Mouse (Mus musculus) midbrain, embryonic 14.5 days (tissue): ENCODE measurements at regions not wholly inside any gene's neighbourhood (a gene's known extent, or its start where the extent isn't known, plus 50 kb on each side); places are given as distances from the start of the nearest gene placed in this dataset.

Experiments used
- ATAC-seq: fragments of 200-750 bp; cut with Nextera tagmentation; 2 replicates; pipeline ENCODE4 v1.8.0; 2017; ENCODE audit warnings: moderate number of reproducible peaks, moderate library complexity; ENCODE audit not compliant: low FRiP score, low TSS enrichment
- DNase-seq: peaks from one replicate; pipeline ENCODE4 v3.0.0-alpha.2; 2015
- H3K27ac ChIP-seq: fragments of 300-500 bp; sonication (generic); replicated peaks from 2 replicates; pipeline ENCODE4 v1.5.1; 2014; ENCODE audit warnings: mild to moderate bottlenecking, low read depth, low read length, moderate library complexity
- H3K27me3 ChIP-seq: fragments of 300-500 bp; sonication (generic); 2 replicates; pipeline ENCODE4 v1.6.1; 2014; ENCODE audit warnings: low read length, control low read depth, mixed read lengths; ENCODE audit not compliant: control insufficient read depth, insufficient read depth
- H3K36me3 ChIP-seq: fragments of 300-500 bp; sonication (generic); 2 replicates; pipeline ENCODE4 v1.6.1; 2014; ENCODE audit warnings: low read length, control low read depth; ENCODE audit not compliant: control insufficient read depth, insufficient read depth
- H3K4me1 ChIP-seq: fragments of 300-500 bp; sonication (generic); 2 replicates; pipeline ENCODE4 v1.6.1; 2014; ENCODE audit warnings: mild to moderate bottlenecking, antibody characterized with exemption, low read length, control low read depth; ENCODE audit not compliant: control insufficient read depth, insufficient read depth
- H3K4me2 ChIP-seq: fragments of 300-500 bp; sonication (generic); 2 replicates; pipeline ENCODE4 v1.6.1; 2014; ENCODE audit warnings: mild to moderate bottlenecking, low read length, moderate library complexity
- H3K4me3 ChIP-seq: fragments of 300-500 bp; sonication (generic); replicated peaks from 2 replicates; pipeline ENCODE4 v1.5.1; 2014; ENCODE audit warnings: low read depth, low read length
- H3K9ac ChIP-seq: fragments of 300-500 bp; sonication (generic); replicated peaks from 2 replicates; pipeline ENCODE4 v1.6.1; 2014; ENCODE audit warnings: mild to moderate bottlenecking, low read length, moderate library complexity
- H3K9me3 ChIP-seq: fragments of 300-500 bp; sonication (generic); 2 replicates; pipeline ENCODE4 v1.6.1; 2016; ENCODE audit warnings: low read length, control low read depth, mixed read lengths; ENCODE audit not compliant: control insufficient read depth
- WGBS: fragments of 180-500 bp; shearing (Covaris S2); extraction: QIAGEN DNeasy Blood & Tissue Kit; methylation state at CpG from one replicate; pipeline ENCODE4 v1.1.7; 2014; 5-methylcytosine and 5-hydroxymethylcytosine counted together

DNA sequence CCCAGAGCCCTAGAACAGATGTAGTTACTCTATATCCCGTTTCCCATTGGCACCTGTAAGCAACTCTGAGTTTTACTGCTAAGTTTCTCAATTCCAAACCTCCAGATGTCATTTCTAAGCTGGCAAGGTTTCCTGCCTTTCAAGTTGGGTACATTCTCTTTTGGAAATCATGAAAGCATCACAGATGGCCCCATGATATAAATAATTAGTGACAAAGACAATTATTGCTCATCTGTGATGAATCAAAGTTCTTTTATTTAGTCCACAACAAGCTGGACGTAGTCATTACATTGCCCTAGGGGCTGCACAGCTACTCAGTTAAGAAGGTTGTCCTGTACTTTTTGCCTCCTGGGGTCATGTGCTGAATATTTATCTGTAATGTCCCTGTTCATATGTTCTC lies 303.2 kb upstream of the Btbd3 start:
- no peaks in the 10 kb centered on the region for H3K9me3 ChIP-seq
- no peaks in the 10 kb centered on the region for H3K36me3 ChIP-seq
- no peak overlapping the region for H3K9ac ChIP-seq
- no peak for ATAC-seq
- H3K4me3 ChIP-seq = no peak overlapping the region
- WGBS = 74% methylated on average over 2 of the region's 2 CpGs
- DNase-seq = no peak
- H3K27ac ChIP-seq = no peak overlapping the region
- no peaks in the 10 kb centered on the region for H3K27me3 ChIP-seq
- H3K4me2 ChIP-seq = no peak overlapping the region
- H3K4me1 ChIP-seq = no peaks in the 10 kb centered on the region

DNA sequence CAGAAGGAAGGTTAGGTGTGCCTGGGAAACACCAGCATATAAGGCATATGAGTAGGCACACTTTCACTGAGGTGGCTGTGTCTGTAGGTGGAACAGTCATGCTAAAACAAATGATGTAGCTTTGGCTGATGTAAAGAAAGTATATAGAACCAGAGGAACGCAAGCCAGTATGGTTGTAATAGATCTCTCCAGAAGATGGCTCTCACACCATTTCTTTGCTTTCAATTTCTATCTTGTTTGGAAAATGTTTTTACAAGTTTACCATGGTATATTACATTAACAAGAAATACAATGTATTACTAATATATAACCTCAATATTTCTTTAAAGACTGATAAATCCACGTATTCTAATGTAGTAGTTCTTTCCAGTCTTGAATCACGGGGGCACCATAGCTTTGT lies 304.4 kb upstream of the Btbd3 start:
- Histone ChIP-seq H3K36me3 (no peaks in the 10 kb centered on the region), H3K27ac (no peak overlapping the region), H3K9ac (no peak overlapping the region), H3K9me3 (no peaks in the 10 kb centered on the region), H3K27me3 (no peaks in the 10 kb centered on the region), H3K4me1 (no peaks in the 10 kb centered on the region), H3K4me2 (no peak overlapping the region), H3K4me3 (no peak overlapping the region)
- WGBS = 86% methylated on average over 3 of the region's 3 CpGs
- ATAC-seq (no peak), DNase-seq (no peak)

DNA sequence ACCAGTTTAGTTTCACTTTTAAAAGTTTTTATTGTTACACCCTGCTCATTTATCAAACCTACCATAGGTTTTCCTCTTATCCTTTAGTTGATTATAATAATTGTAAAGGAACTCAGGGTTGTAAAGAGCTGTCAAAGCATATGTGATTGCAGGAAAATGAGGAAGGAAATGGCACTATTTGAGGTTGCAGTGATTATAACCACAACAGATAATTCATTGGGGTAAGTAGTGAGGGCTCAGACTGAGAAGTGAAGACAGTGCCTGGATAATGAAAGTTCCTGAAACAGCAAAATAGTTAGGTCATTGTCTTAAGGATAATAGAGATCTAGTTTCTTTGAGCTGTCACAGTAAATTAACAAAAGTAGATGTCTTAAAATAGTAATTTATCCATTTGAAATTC lies 305.4 kb upstream of the Btbd3 start:
- no peak overlapping the region for H3K4me2 ChIP-seq
- H3K9me3 ChIP-seq = no peaks in the 10 kb centered on the region
- no peak for DNase-seq
- H3K36me3 ChIP-seq = no peaks in the 10 kb centered on the region
- no peaks in the 10 kb centered on the region for H3K4me1 ChIP-seq
- H3K4me3 ChIP-seq = no peak overlapping the region
- no peak overlapping the region for H3K9ac ChIP-seq
- H3K27me3 ChIP-seq = no peaks in the 10 kb centered on the region
- no peak for ATAC-seq
- H3K27ac ChIP-seq = no peak overlapping the region

DNA sequence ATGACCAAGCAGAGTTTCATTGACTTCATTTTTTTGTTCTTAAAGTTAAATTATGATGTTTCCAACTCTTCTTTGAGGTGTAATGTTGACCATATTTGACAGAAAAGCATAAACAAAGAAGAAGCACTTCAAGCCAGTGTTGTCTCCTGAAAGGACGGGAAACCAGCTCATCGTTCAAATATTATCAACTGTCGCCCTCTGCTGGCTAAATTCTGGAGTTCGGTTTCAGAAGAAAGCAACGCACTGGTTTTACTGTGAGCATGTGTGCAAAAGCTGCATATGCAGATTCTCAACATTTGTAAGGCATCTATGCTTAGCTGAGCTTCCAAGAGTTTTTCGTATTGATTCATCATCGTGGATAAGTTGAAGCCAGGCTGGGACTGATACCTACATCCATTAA lies 313.6 kb upstream of the Btbd3 start:
- no peaks in the 10 kb centered on the region for H3K4me1 ChIP-seq
- H3K9ac ChIP-seq = no peak overlapping the region
- no peaks in the 10 kb centered on the region for H3K9me3 ChIP-seq
- H3K4me2 ChIP-seq = no peak overlapping the region
- H3K27ac ChIP-seq = no peak overlapping the region
- no peaks in the 10 kb centered on the region for H3K27me3 ChIP-seq
- H3K36me3 ChIP-seq = no peaks in the 10 kb centered on the region
- peak; percentile 58; the same call in 1 of the 2 replicates for ATAC-seq
- DNase-seq = peak; percentile 96
- WGBS = 5% methylated on average over 7 of the region's 7 CpGs
- no peak overlapping the region for H3K4me3 ChIP-seq

DNA sequence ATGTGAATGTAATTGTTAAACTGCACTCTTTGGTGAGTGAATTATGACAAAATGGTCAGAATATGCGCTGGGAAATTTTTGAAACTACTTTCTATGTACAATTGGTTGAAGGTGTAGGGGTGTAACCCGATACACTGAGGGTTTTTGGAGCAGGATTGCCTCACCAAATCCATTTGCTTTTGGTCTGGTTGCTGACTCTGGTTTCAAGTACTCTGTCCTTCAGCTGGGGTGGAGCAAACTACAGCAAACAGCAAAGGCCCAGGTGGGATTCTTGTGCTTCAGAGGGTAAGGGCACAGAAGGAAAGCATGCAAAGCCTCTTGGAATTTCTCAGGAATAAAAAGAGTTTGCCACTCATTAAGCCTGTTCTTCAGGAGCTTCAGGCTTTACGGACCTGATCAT lies 316.8 kb upstream of the Btbd3 start:
- ATAC-seq (no peak), DNase-seq (no peak)
- no peak overlapping the region for H3K27ac ChIP-seq
- H3K4me1 ChIP-seq = 0 out of 2 replicates have a peak, but pooled peaks cover 7% of the 10 kb centered on the region
- H3K36me3 ChIP-seq = no peaks in the 10 kb centered on the region
- no peaks in the 10 kb centered on the region for H3K27me3 ChIP-seq
- no peak overlapping the region for H3K9ac ChIP-seq
- H3K9me3 ChIP-seq = no peaks in the 10 kb centered on the region
- H3K4me2 ChIP-seq = no peak overlapping the region
- 72% methylated on average over 3 of the region's 3 CpGs for WGBS
- H3K4me3 ChIP-seq = no peak overlapping the region

DNA sequence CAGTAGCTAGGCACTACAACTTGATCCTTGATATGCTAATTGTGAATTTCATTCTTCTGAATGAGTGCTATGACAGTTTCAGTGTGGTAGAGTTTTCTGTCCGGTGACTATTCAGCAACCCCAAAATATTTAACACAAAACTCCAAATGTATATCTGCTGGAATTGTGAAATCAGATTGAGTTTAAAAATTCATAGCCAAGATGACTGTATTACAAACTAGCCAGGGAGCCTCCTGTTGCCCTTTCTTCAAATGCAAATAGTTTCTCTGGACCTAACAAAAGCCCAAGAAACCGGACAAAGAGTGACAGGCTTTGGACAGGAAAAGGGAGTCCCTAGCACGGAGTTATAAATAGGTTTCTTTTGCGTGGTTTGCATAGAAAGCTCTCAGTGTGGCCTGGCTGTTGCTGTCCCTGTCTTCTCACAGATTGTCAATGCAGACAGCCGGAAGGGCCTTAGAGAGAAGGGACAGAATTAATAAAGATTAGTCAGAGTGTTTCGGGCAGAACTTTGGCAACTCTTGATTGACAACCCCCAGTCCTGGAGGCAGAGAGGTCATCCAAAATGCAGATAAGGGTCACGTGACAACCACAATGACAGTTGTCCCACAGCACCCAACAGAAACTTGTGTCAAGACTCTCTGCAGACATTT lies 317.4 kb upstream of the Btbd3 start:
- H3K4me3 ChIP-seq = no peak overlapping the region

DNA sequence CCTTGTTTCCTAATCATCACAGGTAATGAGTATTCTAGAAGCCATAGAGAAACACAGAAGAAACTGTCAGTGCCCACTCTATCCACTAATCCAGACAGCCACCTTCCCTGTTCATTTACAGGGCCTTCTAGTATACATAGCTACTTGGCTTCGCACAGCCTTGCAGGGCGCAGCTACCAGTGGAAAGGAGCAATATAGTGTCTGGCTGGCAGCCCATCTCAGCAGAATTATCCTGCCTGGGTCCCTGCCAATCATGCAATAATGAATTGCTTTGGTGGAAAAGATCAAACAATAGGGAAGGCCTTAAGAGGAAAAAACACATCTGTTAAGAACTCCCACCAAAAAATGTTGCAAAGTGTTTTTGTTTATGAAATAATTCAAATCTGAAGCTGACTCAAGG lies 319.8 kb upstream of the Btbd3 start:
- no peak overlapping the region for H3K4me2 ChIP-seq
- H3K36me3 ChIP-seq = no peaks in the 10 kb centered on the region
- 0 out of 2 replicates have a peak, but pooled peaks cover 7% of the 10 kb centered on the region for H3K4me1 ChIP-seq
- H3K27me3 ChIP-seq = no peaks in the 10 kb centered on the region
- no peak overlapping the region for H3K4me3 ChIP-seq
- H3K9ac ChIP-seq = no peak overlapping the region
- no peaks in the 10 kb centered on the region for H3K9me3 ChIP-seq
- ATAC-seq = peak; percentile 39; the same call in 1 of the 2 replicates
- WGBS = 43% methylated on average over 2 of the region's 2 CpGs
- no peak overlapping the region for H3K27ac ChIP-seq
- peak; percentile 58 for DNase-seq

More for the DNA sequence above, 317.4 kb upstream of the Btbd3 start:
- Histone ChIP-seq H3K36me3 (no peaks in the 10 kb centered on the region), H3K27ac (no peak overlapping the region), H3K4me2 (no peak overlapping the region), H3K4me1 (0 out of 2 replicates have a peak, but pooled peaks cover 7% of the 10 kb centered on the region), H3K9me3 (no peaks in the 10 kb centered on the region), H3K27me3 (no peaks in the 10 kb centered on the region), H3K9ac (no peak overlapping the region)
- peak; percentile 66 for DNase-seq
- ATAC-seq = peak; percentile 56
- WGBS = 4% methylated on average over 7 of the region's 7 CpGs

DNA sequence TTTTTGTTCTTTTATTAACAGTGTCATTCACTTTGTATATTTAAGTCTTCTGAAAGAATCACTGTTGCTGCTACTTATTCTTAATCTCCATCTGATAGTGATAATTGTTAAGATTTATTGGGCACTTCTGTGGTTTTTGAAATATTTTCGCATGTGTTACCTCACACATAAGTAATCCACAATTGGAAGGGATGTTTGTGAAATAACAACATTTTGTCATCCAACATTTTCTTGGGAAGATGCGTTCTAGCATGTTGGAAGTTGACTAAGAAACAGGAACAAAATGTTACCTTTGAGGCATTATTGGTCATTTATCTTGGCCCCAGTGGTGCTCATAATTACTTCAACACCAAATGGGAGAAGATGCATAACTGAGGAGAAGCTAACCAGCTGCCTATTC lies 323.4 kb upstream of the Btbd3 start:
- no peaks in the 10 kb centered on the region for H3K36me3 ChIP-seq
- no peaks in the 10 kb centered on the region for H3K27me3 ChIP-seq
- no peak overlapping the region for H3K4me2 ChIP-seq
- no peak overlapping the region for H3K9ac ChIP-seq
- H3K27ac ChIP-seq = no peak overlapping the region
- DNase-seq (no peak), ATAC-seq (no peak)
- 96% methylated on average over 2 of the region's 2 CpGs for WGBS
- no peak overlapping the region for H3K4me3 ChIP-seq
- H3K9me3 ChIP-seq = no peaks in the 10 kb centered on the region
- H3K4me1 ChIP-seq = 0 out of 2 replicates have a peak, but pooled peaks cover 7% of the 10 kb centered on the region

DNA sequence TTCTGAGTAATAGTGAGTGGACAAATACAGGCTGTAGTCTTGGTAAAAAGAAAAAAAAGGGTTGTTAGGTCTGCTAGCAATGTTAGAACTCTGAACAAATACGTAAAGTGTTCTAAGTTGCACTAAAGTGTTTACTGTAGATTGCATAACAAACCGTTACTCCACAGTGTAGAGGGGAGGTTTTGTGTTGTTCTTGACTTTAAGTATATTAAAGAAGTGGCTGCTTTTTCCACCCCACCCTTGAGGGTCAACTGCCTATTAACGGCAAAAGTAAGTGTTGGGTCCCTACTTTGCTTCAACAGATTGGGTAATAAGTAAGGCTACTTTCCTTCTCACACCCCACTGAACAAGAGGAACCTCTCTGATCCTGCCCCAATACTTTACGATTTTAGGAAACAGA lies 323.9 kb upstream of the Btbd3 start:
- Histone ChIP-seq H3K9me3 (no peaks in the 10 kb centered on the region), H3K4me3 (no peak overlapping the region), H3K27ac (no peak overlapping the region), H3K27me3 (no peaks in the 10 kb centered on the region), H3K36me3 (no peaks in the 10 kb centered on the region), H3K4me1 (0 out of 2 replicates have a peak, but pooled peaks cover 7% of the 10 kb centered on the region), H3K4me2 (no peak overlapping the region), H3K9ac (no peak overlapping the region)
- DNase-seq (no peak), ATAC-seq (no peak)
- 94% methylated on average over 4 of the region's 4 CpGs for WGBS
